Mouse (Mus musculus) kidney, postnatal 4 days (tissue): ENCODE results near the gene Tmub1.
"Not testable (repeated sequence)": the region's sequence is repeated elsewhere in the genome, so short reads cannot be mapped to it uniquely, and the experiment has no call there.

Source experiments
- DNase-seq, 2 experiments: peaks; one replicate each; pipeline ENCODE4 v3.0.0; 2021; ENCODE audit warnings: mixed read lengths in 2 of 2

Gene Tmub1

DNA sequence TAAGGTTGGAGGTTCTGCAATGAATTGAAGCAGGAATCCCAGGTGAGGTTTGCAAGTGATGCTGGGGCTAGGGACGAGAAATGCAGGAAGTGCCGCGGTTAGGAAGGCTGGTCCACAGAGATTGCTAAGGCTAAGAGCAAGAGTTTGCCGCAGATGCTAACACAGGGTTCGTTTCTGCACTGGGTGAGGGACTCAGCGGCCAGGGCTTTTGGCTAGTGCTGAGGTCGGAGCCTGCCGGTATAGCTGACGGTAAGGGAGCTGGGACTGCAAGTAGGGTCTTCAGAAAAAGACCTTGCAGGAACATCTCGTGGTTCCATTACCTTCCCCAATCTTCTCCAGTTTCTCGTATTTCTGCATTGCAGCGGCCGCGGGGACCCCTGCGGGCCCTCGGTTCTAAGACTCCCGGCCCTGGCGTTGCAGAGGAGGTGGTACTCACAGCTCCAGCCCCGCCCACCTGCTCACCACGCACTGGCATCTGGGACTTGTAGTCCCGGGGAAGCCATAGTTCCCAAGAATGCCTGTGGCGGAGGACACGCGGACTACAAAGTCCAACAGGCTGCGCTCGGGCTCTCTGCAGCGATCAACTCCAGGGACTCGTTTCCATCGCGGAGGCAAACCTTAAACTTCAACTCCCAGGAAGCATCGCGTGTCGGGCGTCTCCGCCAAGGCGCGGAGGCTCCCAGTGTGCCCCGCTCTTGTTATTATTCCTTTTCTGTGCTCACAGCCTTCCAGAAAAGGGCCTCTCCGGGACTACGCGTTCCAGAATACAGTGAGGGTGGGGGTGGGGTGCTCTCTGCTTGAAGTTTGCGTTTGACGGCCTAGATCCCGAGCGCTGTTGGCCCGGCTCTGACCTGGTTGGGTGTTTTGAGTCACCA is 24.3 kb downstream of the Tmub1 start, which contains the start of the genes Cdk5 and Slc4a2:
Gene Cdk5, minus strand, starts transcription at position 402 of the 875 bp plus-strand sequence.
Gene Slc4a2, plus strand, starts transcription at position 709 of the 875 bp plus-strand sequence.
- DNase-seq = peak; percentile 99

- no peak for DNase-seq
Observed at GRCm38 (mm10) chr5:24420381-24420780, 27.3 kb downstream of the Tmub1 start.

DNA sequence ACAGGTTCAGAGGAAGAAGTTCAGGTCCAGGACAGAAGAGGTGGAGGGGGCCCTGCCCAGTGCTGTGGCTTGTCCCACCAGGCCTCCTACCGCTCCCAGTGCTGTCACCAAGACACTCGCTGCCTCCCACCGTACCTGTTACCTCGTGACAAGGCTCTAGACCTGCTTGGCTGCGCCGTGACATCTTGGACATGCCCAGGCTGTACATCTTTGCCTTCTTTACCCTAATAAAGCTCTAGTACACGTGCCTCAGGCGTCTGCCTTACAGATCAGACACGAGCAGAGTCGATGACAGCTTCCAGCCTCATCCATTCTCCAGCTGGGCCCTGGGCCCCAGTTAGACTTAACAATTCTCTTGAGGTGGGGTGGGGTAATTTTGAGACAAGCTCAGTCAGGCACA is 30.1 kb downstream of the Tmub1 start:
- no peak for DNase-seq

GRCm38 (mm10) chr5:24416222-24416736 is 31.4 kb downstream of the Tmub1 start:
- peak; percentile 73 to 83 for DNase-seq

DNA sequence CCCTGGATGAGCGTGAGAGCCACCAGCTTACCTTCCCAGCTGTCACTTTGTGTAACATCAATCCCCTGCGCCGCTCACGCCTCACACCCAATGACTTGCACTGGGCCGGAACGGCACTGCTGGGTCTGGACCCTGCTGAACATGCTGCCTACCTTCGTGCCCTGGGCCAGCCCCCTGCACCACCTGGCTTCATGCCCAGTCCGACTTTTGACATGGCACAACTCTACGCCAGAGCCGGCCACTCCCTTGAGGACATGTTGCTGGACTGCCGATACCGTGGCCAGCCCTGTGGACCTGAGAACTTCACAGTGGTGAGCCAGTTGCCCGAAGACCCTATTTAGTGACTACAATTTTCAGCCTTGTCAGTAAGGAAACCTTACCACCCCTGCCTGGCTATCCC is 33.7 kb downstream of the Tmub1 start:
- peak in 1 of 2 experiments; percentile 34 for DNase-seq

DNA sequence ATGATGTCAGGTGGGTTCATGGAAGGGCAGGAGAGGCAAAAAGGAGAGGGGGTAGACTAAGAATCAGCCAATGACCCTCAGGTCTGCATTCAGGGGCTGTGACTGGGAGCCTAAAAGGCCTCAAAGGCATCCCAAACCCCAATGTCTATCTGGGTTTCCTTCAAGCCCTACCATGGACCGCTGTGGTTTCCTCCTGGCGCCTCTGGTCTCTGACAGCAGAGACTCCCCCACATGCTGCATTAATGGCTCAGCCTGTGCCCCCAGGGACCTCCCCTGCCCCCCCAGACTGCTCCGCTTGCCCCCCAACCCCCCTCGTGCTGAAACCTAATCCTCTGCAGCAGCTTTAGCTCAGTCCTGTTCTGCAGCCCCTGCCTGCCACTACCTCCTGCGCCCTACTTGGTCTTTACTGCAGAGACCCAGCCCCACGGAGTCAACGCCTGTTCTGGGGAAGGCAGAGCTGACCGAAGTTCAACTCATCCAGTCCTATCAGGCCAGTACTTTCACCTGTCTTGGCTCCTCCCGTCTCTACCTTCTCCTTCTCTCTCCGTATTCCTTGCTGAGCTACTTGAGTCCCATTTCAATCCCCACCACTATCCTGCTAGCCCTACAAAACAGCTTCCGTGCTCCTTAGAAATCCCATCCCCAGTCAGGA is 34.5 kb downstream of the Tmub1 start, which contains the start of gene Asic3:
Gene Asic3, plus strand, starts transcription at position 351 of the 652 bp plus-strand sequence.
- peak; percentile 43 to 55 for DNase-seq

DNA sequence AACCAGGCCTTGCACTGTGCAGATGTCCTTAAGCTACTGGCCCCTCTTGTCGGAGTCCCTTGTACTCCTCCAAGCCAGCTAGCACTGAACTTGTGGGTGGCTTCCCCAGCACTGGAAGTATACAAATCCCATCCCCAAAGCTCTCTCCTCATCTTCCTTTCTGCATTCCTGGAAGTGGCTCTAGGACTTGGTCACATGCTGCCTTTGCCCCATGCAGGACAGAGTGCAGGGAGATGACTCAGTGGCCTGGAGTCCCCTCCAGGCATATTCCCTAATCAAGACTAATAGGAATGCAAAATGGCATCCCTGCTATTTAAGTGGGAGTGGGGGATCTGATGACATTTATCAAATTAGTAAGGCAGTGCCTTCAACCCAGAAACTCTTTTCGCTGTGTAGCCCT is 35.6 kb downstream of the Tmub1 start:
- no peak for DNase-seq

GRCm38 (mm10) chr5:24409466-24409865 is 38.2 kb downstream of the Tmub1 start:
- DNase-seq = no peak

GRCm38 (mm10) chr5:24408651-24409050 is 39.0 kb downstream of the Tmub1 start:
- DNase-seq = no peak

DNA sequence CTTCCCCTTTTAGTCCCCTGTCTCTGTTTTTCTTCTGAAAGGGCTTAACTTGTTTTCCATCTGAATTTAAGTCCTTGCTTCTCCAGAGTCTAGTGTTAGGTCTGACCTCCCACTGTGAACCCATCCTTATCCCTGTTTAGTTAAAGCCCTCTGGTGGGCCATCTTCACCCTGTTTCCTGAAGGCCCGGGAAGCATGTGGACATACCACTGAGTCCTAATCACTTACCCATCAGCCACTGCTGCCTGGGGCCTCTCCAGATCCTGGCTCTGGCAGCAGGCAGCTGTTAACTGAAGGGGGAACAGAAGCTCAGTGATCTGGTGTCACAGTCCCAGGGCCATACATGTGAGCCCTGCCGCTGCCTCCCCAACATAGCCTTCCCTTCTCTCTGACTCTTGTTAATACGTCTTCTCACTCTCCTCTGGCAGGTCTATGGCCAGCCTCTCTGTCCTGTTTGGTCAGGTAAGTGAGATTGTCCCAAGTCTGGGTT is 42.2 kb downstream of the Tmub1 start:
- DNase-seq = no peak

DNA sequence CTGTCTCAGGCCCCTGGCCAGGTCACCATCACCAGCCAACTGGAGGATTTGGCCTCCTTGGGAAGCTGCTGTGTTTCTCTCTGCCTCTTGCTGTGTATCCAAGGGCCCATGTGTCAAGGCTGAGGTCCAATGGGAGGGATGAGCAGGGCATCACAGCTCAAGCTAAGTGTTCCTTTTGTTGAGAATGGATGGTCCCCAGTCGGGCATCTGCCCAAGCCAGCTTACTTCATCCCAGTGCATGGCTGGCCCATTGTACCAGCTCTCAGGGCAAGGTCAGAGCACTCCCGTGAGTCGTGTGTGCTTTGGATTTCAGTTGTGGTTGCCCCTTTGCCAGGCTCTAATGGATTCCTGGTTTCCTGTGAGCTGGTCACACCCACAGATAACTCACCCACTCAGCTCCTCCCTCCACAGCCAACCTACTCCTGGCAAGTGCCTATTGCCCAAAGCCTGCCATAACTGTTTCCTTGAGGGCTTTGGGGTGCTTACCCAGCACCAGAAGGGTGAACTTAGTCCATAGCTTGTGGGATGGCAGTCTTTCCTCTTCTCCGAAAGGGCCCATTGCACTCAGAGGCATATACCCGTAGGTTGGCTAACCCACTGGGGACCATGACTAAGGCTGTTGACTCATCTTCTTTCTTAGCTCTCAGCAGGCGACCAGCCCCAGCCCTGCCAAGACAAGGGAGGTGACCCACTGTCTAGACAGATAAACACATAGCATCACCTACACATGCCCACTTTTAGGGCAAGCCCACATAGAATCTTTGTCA is 42.9 kb downstream of the Tmub1 start:
- DNase-seq = no peak

GRCm38 (mm10) chr5:24401969-24402368 is 45.7 kb downstream of the Tmub1 start:
- DNase-seq = no peak

DNA sequence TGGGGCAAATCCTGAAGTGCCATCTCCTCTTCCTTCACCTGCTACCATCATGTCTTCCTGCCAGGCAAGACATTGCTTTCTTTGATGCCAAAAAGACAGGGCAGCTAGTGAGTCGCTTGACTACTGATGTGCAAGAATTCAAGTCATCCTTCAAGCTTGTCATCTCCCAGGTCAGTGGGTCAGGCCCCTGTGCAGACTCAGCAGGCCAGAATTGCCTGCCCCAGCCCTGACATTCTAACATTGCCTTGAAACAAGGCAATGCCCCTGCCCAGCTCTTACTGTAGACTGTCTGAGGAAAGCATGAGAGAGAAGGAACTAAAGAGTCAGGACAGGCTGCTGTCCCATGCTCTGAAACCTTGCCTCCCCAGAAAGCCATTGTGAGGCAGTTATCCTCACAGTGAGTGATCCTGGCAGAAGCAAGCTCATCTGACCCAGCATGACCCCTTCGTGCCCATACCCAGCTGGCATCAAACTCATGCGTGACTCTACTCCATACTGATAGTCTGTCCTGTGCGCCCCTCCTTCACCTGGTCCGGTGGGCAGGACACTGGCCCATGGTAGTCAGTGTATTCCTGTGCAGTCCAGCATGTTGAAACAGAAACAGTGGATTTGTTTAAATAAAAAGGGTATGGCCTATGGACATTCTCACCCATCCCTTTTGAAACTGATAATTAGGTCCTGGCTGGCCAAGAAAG is 46.6 kb downstream of the Tmub1 start:
- DNase-seq = no peak

GRCm38 (mm10) chr5:24400362-24400761 is 47.3 kb downstream of the Tmub1 start:
- no peak for DNase-seq

DNA sequence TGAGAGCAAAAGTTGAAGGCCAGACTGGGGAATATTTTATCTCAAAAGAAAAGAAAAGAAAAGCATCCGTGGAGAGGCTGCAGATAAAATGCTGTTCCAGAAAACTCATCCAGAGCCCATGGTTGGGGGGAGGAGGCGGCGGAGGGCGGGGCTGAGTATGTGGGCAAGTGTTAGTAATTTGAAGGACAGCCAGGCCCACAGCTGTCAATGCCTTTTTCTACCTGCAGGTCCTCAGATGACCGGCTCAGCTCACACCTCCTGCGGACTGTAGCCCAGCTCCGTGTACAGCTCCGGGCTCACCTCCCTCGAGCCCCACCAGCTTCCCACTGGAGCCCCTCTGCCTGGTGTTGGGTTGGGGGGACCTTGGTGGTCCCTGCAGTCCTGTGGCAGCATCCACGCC is 48.0 kb downstream of the Tmub1 start:
- no peak for DNase-seq

- not testable (repeated sequence) for DNase-seq
Observed at GRCm38 (mm10) chr5:24396254-24396653, 51.4 kb downstream of the Tmub1 start.
